Mouse (Mus musculus) midbrain, postnatal 0 days (tissue): ENCODE measurements around the gene Gm20388. TPM values are rescaled to one million over a fixed set of nuclear protein-coding genes. Genes with fewer than 3 reads are reported as not detected.

Source experiments
- ATAC-seq: fragments of 200-750 bp; cut with Nextera tagmentation; 2 replicates; pipeline ENCODE4 v1.8.0; 2017; ENCODE audit warnings: moderate number of reproducible peaks, mild to moderate bottlenecking, moderate TSS enrichment, moderate library complexity; ENCODE audit not compliant: low FRiP score
- DNase-seq: peaks from one replicate; pipeline ENCODE4 v3.0.0-alpha.2; 2015; ENCODE audit warnings: low spot score
- H3K27ac ChIP-seq: fragments of 300-500 bp; sonication (generic); 2 replicates; pipeline ENCODE4 v1.5.1; 2014; ENCODE audit warnings: low read depth, mild to moderate bottlenecking, low read length, mixed read lengths
- H3K27me3 ChIP-seq: fragments of 300-500 bp; sonication (generic); 2 replicates; pipeline ENCODE4 v1.6.1; 2014; ENCODE audit warnings: low read length, control low read depth, mixed read lengths; ENCODE audit not compliant: insufficient read depth
- H3K36me3 ChIP-seq: fragments of 300-500 bp; sonication (generic); 2 replicates; pipeline ENCODE4 v1.6.1; 2014; ENCODE audit warnings: low read length, control low read depth, mixed read lengths; ENCODE audit not compliant: insufficient read depth
- H3K4me1 ChIP-seq: fragments of 300-500 bp; sonication (generic); 2 replicates; pipeline ENCODE4 v1.6.1; 2014; ENCODE audit warnings: mild to moderate bottlenecking, control low read depth, antibody characterized with exemption, low read length, mixed read lengths; ENCODE audit not compliant: insufficient read depth
- H3K4me2 ChIP-seq: fragments of 300-500 bp; sonication (generic); 2 replicates; pipeline ENCODE4 v1.6.1; 2014; ENCODE audit warnings: low read depth, mild to moderate bottlenecking, low read length, mixed read lengths; ENCODE audit not compliant: poor library complexity, severe bottlenecking
- H3K4me3 ChIP-seq: fragments of 300-500 bp; sonication (generic); 2 replicates; pipeline ENCODE4 v1.5.1; 2014; ENCODE audit warnings: low read depth, mild to moderate bottlenecking, low read length, moderate library complexity
- H3K9ac ChIP-seq: fragments of 300-500 bp; sonication (generic); replicated peaks from 2 replicates; pipeline ENCODE4 v1.6.1; 2014; ENCODE audit warnings: mild to moderate bottlenecking, low read length, moderate library complexity, mixed read lengths; ENCODE audit not compliant: poor library complexity, severe bottlenecking
- H3K9me3 ChIP-seq: fragments of 300-500 bp; sonication (generic); 2 replicates; pipeline ENCODE4 v1.6.1; 2016; ENCODE audit warnings: low read length, control low read depth
- CTCF ChIP-seq: IDR thresholded peaks from 2 replicates; pipeline ENCODE4 v1.5.1; 2016; ENCODE audit warnings: antibody characterized with exemption, mild to moderate bottlenecking
- WGBS: fragments of 180-500 bp; shearing (Covaris S2); extraction: QIAGEN DNeasy Blood & Tissue Kit; methylation state at CpG from one replicate; pipeline ENCODE4 v1.1.7; 2014; 5-methylcytosine and 5-hydroxymethylcytosine counted together
- polyA plus RNA-seq: library from polyadenylated mRNA; unstranded; fragments of >200 nt; fragmentation: Nextera tagmentation; extraction: Ambion mirVana; gene quantifications from 2 replicates; pipeline ENCODE4 v1.2.1, GENCODE M21; 2015
- total RNA-seq: library from RNA; depleted of rRNA; stranded (reverse); fragments of >200 nt; gene quantifications from 2 replicates; pipeline ENCODE4 v1.2.3, GENCODE M21; 2014

Gm20388 gene
- total and polyA plus RNA-seq, 2 experiments from 2014 or later, result 74.2 TPM; not detected in 1

GRCm38 (mm10) chr8:124067059-124067750, 4156.6 kb downstream of the Gm20388 start:
- DNase-seq, result no peak
- no peak overlapping the region for H3K27ac ChIP-seq
- 72% methylated on average over 4 of the region's 4 CpGs for WGBS

DNA sequence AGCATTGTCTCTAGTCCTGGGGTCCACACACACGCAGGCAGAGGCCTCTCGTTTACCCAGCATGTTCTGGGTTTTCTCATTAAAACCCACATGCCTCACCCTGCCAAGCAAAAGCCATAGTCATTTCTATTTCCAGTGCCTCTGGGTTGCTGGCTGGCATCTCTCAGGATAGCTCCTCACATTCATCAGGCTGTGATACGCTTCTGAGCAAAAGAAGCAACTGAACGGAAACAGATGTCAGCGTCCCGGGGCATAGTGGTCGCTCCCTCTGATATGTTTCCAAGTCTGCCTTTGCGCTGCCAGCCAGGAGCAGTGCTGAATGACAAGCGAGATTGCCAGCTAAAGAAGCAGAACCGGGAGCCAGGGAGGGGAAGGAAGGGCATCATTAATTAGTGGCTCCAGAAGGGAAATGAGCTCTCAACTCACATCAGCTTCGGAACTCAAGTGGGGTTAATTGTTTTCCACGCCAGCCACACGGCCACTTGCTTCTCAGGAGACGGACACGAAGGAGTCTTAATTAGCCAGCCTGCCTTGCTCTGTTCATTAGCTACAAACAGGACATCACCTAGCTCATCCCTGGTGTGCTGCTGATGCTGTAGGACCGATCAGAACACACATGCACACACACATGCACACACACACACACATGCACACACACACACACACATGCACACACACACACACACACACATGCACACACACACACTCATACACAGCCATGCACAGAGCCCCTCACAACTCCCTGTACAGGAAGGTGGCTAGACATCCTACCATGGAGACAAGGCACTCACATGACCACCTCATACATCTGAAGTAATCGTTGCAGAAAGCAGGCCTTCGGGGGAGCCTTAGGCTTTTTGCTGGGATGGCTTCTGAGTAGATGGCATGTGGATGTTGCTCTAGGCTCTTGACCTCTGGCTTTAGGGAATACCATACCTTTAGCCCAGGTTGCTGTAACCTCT, 4160.0 kb downstream of the Gm20388 start:
- H3K27ac ChIP-seq, result peak overlapping the region; percentile 38
- ATAC-seq, result peak; percentile 65

More at GRCm38 (mm10) chr8:124067059-124067750, 4156.6 kb downstream of the Gm20388 start:
- H3K9ac ChIP-seq, result no peak overlapping the region
- no peaks in the 10 kb centered on the region for H3K9me3 ChIP-seq
- TF ChIP-seq CTCF, result no peak
- H3K4me1 ChIP-seq, result peaks cover 5% of the 10 kb centered on the region; the same call in 1 of the 2 replicates
- H3K27me3 ChIP-seq, result no peaks in the 10 kb centered on the region
- ATAC-seq, result no peak
- no peak overlapping the region for H3K4me2 ChIP-seq
- H3K4me3 ChIP-seq, result no peak overlapping the region
- H3K36me3 ChIP-seq, result no peaks in the 10 kb centered on the region

GRCm38 (mm10) chr8:124075977-124076376, 4165.3 kb downstream of the Gm20388 start:
- TF ChIP-seq CTCF, result no peak
- no peak overlapping the region for H3K27ac ChIP-seq
- no peaks in the 10 kb centered on the region for H3K9me3 ChIP-seq
- ATAC-seq, result no peak
- no peaks in the 10 kb centered on the region for H3K27me3 ChIP-seq
- DNase-seq, result no peak
- H3K4me3 ChIP-seq, result no peak overlapping the region
- no peak overlapping the region for H3K9ac ChIP-seq
- 56% methylated on average over 8 of the region's 8 CpGs for WGBS
- no peaks in the 10 kb centered on the region for H3K4me1 ChIP-seq
- no peak overlapping the region for H3K4me2 ChIP-seq
- no peaks in the 10 kb centered on the region for H3K36me3 ChIP-seq

More for the DNA sequence above, 4160.0 kb downstream of the Gm20388 start:
- Histone ChIP-seq H3K9me3 (no peaks in the 10 kb centered on the region), H3K4me1 (peaks cover 5% of the 10 kb centered on the region; the same call in 1 of the 2 replicates), H3K27me3 (no peaks in the 10 kb centered on the region), H3K36me3 (no peaks in the 10 kb centered on the region), H3K9ac (no peak overlapping the region), H3K4me3 (no peak overlapping the region), H3K4me2 (no peak overlapping the region)
- WGBS, result 23% methylated on average over 18 of the region's 18 CpGs
- DNase-seq, result peak; percentile 89
- no peak for TF ChIP-seq CTCF

GRCm38 (mm10) chr8:124076416-124076815, 4165.8 kb downstream of the Gm20388 start:
- TF ChIP-seq CTCF, result no peak
- H3K36me3 ChIP-seq, result no peaks in the 10 kb centered on the region
- DNase-seq, result no peak

GRCm38 (mm10) chr8:124077377-124077776, 4166.7 kb downstream of the Gm20388 start:
- H3K4me1 ChIP-seq, result no peaks in the 10 kb centered on the region
- no peak for DNase-seq
- no peak overlapping the region for H3K4me3 ChIP-seq
- H3K27me3 ChIP-seq, result no peaks in the 10 kb centered on the region
- no peaks in the 10 kb centered on the region for H3K36me3 ChIP-seq
- H3K9ac ChIP-seq, result no peak overlapping the region
- ATAC-seq, result no peak
- WGBS, result 91% methylated on average over 8 of the region's 8 CpGs
- no peak for TF ChIP-seq CTCF
- no peak overlapping the region for H3K27ac ChIP-seq
- no peak overlapping the region for H3K4me2 ChIP-seq
- H3K9me3 ChIP-seq, result no peaks in the 10 kb centered on the region

More at GRCm38 (mm10) chr8:124076416-124076815, 4165.8 kb downstream of the Gm20388 start:
- H3K27me3 ChIP-seq, result no peaks in the 10 kb centered on the region
- H3K4me2 ChIP-seq, result no peak overlapping the region
- H3K4me1 ChIP-seq, result no peaks in the 10 kb centered on the region
- no peak for ATAC-seq
- 35% methylated on average over 3 of the region's 3 CpGs for WGBS
- no peak overlapping the region for H3K9ac ChIP-seq
- no peak overlapping the region for H3K4me3 ChIP-seq
- H3K9me3 ChIP-seq, result no peaks in the 10 kb centered on the region
- no peak overlapping the region for H3K27ac ChIP-seq
